Mouse (Mus musculus): ENCODE measurements around the gene C130026I21Rik. TPM values are rescaled to one million over a fixed set of nuclear protein-coding genes. Genes with fewer than 3 reads are reported as not detected.
"Not testable (repeated sequence)": the region's sequence is repeated elsewhere in the genome, so short reads cannot be mapped to it uniquely, and the experiment has no call there.

C130026I21Rik gene
- not detected in 2 replicates for polyA plus RNA-seq (2014; fragmentation: Nextera tagmentation; extraction: Ambion mirVana)

GRCm38 (mm10) chr1:85270466-85270865 is at the start of gene C130026I21Rik:
C130026I21Rik (minus strand) TSS chr1:85270566.
- H3K9me3 ChIP-seq (ENCODE audit: control insufficient read depth, low read length); ATAC-seq (ENCODE audit: low FRiP score); H3K27me3 ChIP-seq (ENCODE audit: control insufficient read depth, insufficient read depth, low read length); H3K36me3 ChIP-seq (ENCODE audit: control insufficient read depth, insufficient read depth, low read length); H3K9ac ChIP-seq (ENCODE audit: low read depth, low read length); H3K4me3 ChIP-seq (ENCODE audit: low read depth, low read length); H3K27ac ChIP-seq (ENCODE audit: low read depth, low read length); H3K4me2 ChIP-seq (replicated peaks; ENCODE audit: low read depth, low read length); H3K4me1 ChIP-seq (replicated peaks; ENCODE audit: control insufficient read depth, insufficient read depth, low read length); DNase-seq (ENCODE audit: low spot score): not testable (repeated sequence)
- no CpG with 5 or more reads among the region's 6 CpGs for WGBS

DNA sequence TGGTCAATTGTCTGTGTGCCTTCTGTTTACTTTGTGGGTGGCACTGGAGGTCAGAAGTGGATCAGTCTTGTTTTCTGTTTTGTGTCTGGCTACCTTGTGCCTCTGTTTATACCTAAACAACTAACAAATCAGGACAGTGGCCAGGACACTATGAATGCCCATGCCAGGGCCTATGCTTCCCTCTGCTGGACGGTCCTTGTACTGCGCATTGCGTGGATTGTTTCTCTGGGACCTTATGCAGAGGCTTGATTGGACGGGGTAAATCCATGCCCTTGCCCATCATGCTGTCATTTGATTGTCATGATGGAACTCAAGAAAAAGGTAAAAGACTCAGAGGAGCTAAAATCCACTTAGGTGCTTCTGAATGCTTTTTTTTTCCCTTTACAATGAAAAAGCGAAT is 16.7 kb upstream of the C130026I21Rik start:
- not testable (repeated sequence) for H3K36me3 ChIP-seq (ENCODE audit: control insufficient read depth, insufficient read depth, low read length); H3K27ac ChIP-seq (ENCODE audit: low read depth, low read length); H3K9ac ChIP-seq (ENCODE audit: low read depth, low read length); H3K4me1 ChIP-seq (replicated peaks; ENCODE audit: control insufficient read depth, insufficient read depth, low read length); H3K27me3 ChIP-seq (ENCODE audit: control insufficient read depth, insufficient read depth, low read length); DNase-seq (ENCODE audit: low spot score); ATAC-seq (ENCODE audit: low FRiP score); H3K4me2 ChIP-seq (replicated peaks; ENCODE audit: low read depth, low read length); H3K4me3 ChIP-seq (ENCODE audit: low read depth, low read length); H3K9me3 ChIP-seq (ENCODE audit: control insufficient read depth, low read length)
- 36% methylated on average over 4 of the region's 5 CpGs for WGBS

GRCm38 (mm10) chr1:85276421-85276820 is 6.1 kb upstream of the C130026I21Rik start:
- not testable (repeated sequence) for H3K4me1 ChIP-seq (replicated peaks; ENCODE audit: control insufficient read depth, insufficient read depth, low read length); H3K4me3 ChIP-seq (ENCODE audit: low read depth, low read length); ATAC-seq (ENCODE audit: low FRiP score); H3K36me3 ChIP-seq (ENCODE audit: control insufficient read depth, insufficient read depth, low read length); H3K27ac ChIP-seq (ENCODE audit: low read depth, low read length); H3K27me3 ChIP-seq (ENCODE audit: control insufficient read depth, insufficient read depth, low read length); H3K9ac ChIP-seq (ENCODE audit: low read depth, low read length); DNase-seq (ENCODE audit: low spot score); H3K9me3 ChIP-seq (ENCODE audit: control insufficient read depth, low read length); H3K4me2 ChIP-seq (replicated peaks; ENCODE audit: low read depth, low read length)
- WGBS = 73% methylated on average over 4 of the region's 5 CpGs

DNA sequence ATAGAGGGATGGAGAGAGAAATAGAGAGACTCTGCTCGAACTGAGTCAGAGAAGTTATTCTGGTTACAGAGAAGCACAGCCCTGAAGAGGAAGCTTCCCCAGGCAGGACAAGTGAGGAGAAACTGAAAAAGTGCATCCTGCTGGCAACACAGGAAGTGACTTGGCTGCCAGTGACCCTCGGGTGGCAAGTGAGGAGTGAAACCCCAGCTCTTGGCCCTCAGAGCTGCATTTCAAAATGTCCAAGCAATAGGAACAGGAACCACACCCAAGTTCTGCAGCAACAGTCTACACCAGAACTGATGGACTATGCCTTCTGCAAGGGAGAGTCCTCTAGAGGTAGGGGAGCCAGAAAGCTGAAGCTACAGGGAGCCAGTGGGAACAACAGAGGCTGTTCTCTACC is 11.7 kb downstream of the C130026I21Rik start:
- H3K4me2 ChIP-seq (replicated peaks; ENCODE audit: low read depth, low read length); H3K9me3 ChIP-seq (ENCODE audit: control insufficient read depth, low read length); ATAC-seq (ENCODE audit: low FRiP score); H3K4me3 ChIP-seq (ENCODE audit: low read depth, low read length); H3K4me1 ChIP-seq (replicated peaks; ENCODE audit: control insufficient read depth, insufficient read depth, low read length); H3K36me3 ChIP-seq (ENCODE audit: control insufficient read depth, insufficient read depth, low read length); DNase-seq (ENCODE audit: low spot score); H3K9ac ChIP-seq (ENCODE audit: low read depth, low read length); H3K27ac ChIP-seq (ENCODE audit: low read depth, low read length); H3K27me3 ChIP-seq (ENCODE audit: control insufficient read depth, insufficient read depth, low read length): not testable (repeated sequence)
- 60% methylated on average over 1 of the region's 2 CpGs for WGBS

- ATAC-seq (ENCODE audit: low FRiP score); H3K9ac ChIP-seq (ENCODE audit: low read depth, low read length); H3K27ac ChIP-seq (ENCODE audit: low read depth, low read length); H3K4me2 ChIP-seq (replicated peaks; ENCODE audit: low read depth, low read length); H3K27me3 ChIP-seq (ENCODE audit: control insufficient read depth, insufficient read depth, low read length); H3K36me3 ChIP-seq (ENCODE audit: control insufficient read depth, insufficient read depth, low read length); H3K4me3 ChIP-seq (ENCODE audit: low read depth, low read length); DNase-seq (ENCODE audit: low spot score); H3K4me1 ChIP-seq (replicated peaks; ENCODE audit: control insufficient read depth, insufficient read depth, low read length); H3K9me3 ChIP-seq (ENCODE audit: control insufficient read depth, low read length): not testable (repeated sequence)
- WGBS = 62% methylated on average over 2 of the region's 3 CpGs
These were observed 15.1 kb downstream of the C130026I21Rik start for GRCm38 (mm10) chr1:85255217-85255616.

GRCm38 (mm10) chr1:85251211-85251610 is 19.2 kb downstream of the C130026I21Rik start:
- not testable (repeated sequence) for DNase-seq (ENCODE audit: low spot score); H3K4me2 ChIP-seq (replicated peaks; ENCODE audit: low read depth, low read length); H3K4me3 ChIP-seq (ENCODE audit: low read depth, low read length); H3K4me1 ChIP-seq (replicated peaks; ENCODE audit: control insufficient read depth, insufficient read depth, low read length); H3K27me3 ChIP-seq (ENCODE audit: control insufficient read depth, insufficient read depth, low read length); H3K36me3 ChIP-seq (ENCODE audit: control insufficient read depth, insufficient read depth, low read length); H3K27ac ChIP-seq (ENCODE audit: low read depth, low read length); H3K9ac ChIP-seq (ENCODE audit: low read depth, low read length); ATAC-seq (ENCODE audit: low FRiP score); H3K9me3 ChIP-seq (ENCODE audit: control insufficient read depth, low read length)
- whole genome bisulfite sequencing = 85% methylated on average over 4 of the region's 4 CpGs

- DNase-seq (ENCODE audit: low spot score); H3K4me3 ChIP-seq (ENCODE audit: low read depth, low read length); H3K4me1 ChIP-seq (replicated peaks; ENCODE audit: control insufficient read depth, insufficient read depth, low read length); H3K27ac ChIP-seq (ENCODE audit: low read depth, low read length); H3K9ac ChIP-seq (ENCODE audit: low read depth, low read length); H3K9me3 ChIP-seq (ENCODE audit: control insufficient read depth, low read length); H3K27me3 ChIP-seq (ENCODE audit: control insufficient read depth, insufficient read depth, low read length); H3K36me3 ChIP-seq (ENCODE audit: control insufficient read depth, insufficient read depth, low read length); H3K4me2 ChIP-seq (replicated peaks; ENCODE audit: low read depth, low read length): not testable (repeated sequence)
- peak; percentile 54; the same call in 1 of the 2 replicates for ATAC-seq (ENCODE audit: low FRiP score)
- 67% methylated on average over 3 of the region's 3 CpGs for WGBS
These were observed 21.4 kb downstream of the C130026I21Rik start for GRCm38 (mm10) chr1:85248985-85249384.

GRCm38 (mm10) chr1:85246776-85247460 is 23.4 kb downstream of the C130026I21Rik start:
- H3K9me3 ChIP-seq (ENCODE audit: control insufficient read depth, low read length); DNase-seq (ENCODE audit: low spot score): not testable (repeated sequence)
- 73% methylated on average over 8 of the region's 8 CpGs for WGBS

DNA sequence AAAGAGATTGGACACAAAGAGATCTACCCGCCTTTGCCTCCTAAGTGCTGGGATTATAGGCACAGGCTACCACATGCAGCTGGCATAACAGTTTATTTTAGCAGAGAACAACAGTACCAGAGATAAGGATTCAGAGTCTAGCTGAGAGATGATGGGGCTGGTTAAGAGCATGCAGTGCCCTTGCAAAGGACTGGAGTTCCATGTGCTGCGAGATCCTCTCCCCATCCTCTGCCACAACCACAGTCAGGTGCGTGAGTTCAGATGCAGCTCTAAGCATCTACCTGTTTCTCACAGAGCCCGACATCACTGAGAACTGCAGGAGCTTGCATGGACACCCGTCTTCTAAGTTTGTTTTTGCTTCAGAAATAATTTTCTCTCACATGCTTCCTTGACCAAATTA is 24.1 kb downstream of the C130026I21Rik start:
- not testable (repeated sequence) for H3K9ac ChIP-seq (ENCODE audit: low read depth, low read length); H3K27me3 ChIP-seq (ENCODE audit: control insufficient read depth, insufficient read depth, low read length); H3K9me3 ChIP-seq (ENCODE audit: control insufficient read depth, low read length); ATAC-seq (ENCODE audit: low FRiP score); H3K4me2 ChIP-seq (replicated peaks; ENCODE audit: low read depth, low read length); H3K36me3 ChIP-seq (ENCODE audit: control insufficient read depth, insufficient read depth, low read length); H3K4me3 ChIP-seq (ENCODE audit: low read depth, low read length); H3K4me1 ChIP-seq (replicated peaks; ENCODE audit: control insufficient read depth, insufficient read depth, low read length); H3K27ac ChIP-seq (ENCODE audit: low read depth, low read length); DNase-seq (ENCODE audit: low spot score)
- 85% methylated on average over 4 of the region's 5 CpGs for WGBS

More at GRCm38 (mm10) chr1:85246776-85247460, 23.4 kb downstream of the C130026I21Rik start:
- not testable (repeated sequence) for H3K4me1 ChIP-seq (replicated peaks; ENCODE audit: control insufficient read depth, insufficient read depth, low read length); H3K4me3 ChIP-seq (ENCODE audit: low read depth, low read length); H3K9ac ChIP-seq (ENCODE audit: low read depth, low read length); H3K27ac ChIP-seq (ENCODE audit: low read depth, low read length); H3K27me3 ChIP-seq (ENCODE audit: control insufficient read depth, insufficient read depth, low read length); ATAC-seq (ENCODE audit: low FRiP score); H3K36me3 ChIP-seq (ENCODE audit: control insufficient read depth, insufficient read depth, low read length); H3K4me2 ChIP-seq (replicated peaks; ENCODE audit: low read depth, low read length)

Data from hindbrain, embryonic 11.5 days (tissue).